Mouse (Mus musculus): ENCODE results near the gene Mpzl3.

Mpzl3 gene

GRCm38 (mm10) chr9:45046973-45047372 lies 8.0 kb upstream of the Mpzl3 start:
- no peak for DNase-seq

GRCm38 (mm10) chr9:45048511-45048910 lies 6.5 kb upstream of the Mpzl3 start:
- DNase-seq = peak; percentile 44

GRCm38 (mm10) chr9:45049731-45050130 lies 5.3 kb upstream of the Mpzl3 start:
- DNase-seq = no peak

GRCm38 (mm10) chr9:45050301-45050700 lies 4.7 kb upstream of the Mpzl3 start:
- DNase-seq = no peak

GRCm38 (mm10) chr9:45058304-45058940 lies 3.4 kb downstream of the Mpzl3 start:
- DNase-seq = no peak

- no peak for DNase-seq
Observed at GRCm38 (mm10) chr9:45060151-45060550, 5.2 kb downstream of the Mpzl3 start.

GRCm38 (mm10) chr9:45062677-45063076 lies 7.7 kb downstream of the Mpzl3 start:
- DNase-seq = no peak

GRCm38 (mm10) chr9:45064421-45064820 lies 9.4 kb downstream of the Mpzl3 start:
- DNase-seq = no peak

- no peak for DNase-seq
Observed at GRCm38 (mm10) chr9:45066735-45067134, 11.7 kb downstream of the Mpzl3 start.

- DNase-seq = no peak
Observed at GRCm38 (mm10) chr9:45071800-45072199, 16.8 kb downstream of the Mpzl3 start.

GRCm38 (mm10) chr9:45077859-45078258 lies 22.9 kb downstream of the Mpzl3 start:
- DNase-seq = no peak

- no peak for DNase-seq
Observed at GRCm38 (mm10) chr9:45079011-45079410, 24.0 kb downstream of the Mpzl3 start, which contains the start of gene Jaml. TSS of gene Jaml (plus strand) at chr9:45079183.

- no peak for DNase-seq
Observed at GRCm38 (mm10) chr9:45083132-45083531, 28.1 kb downstream of the Mpzl3 start.

- no peak for DNase-seq
Observed at GRCm38 (mm10) chr9:45084556-45084955, 29.6 kb downstream of the Mpzl3 start.

- DNase-seq = no peak
Observed at GRCm38 (mm10) chr9:45085741-45086690, 31.0 kb downstream of the Mpzl3 start.

- no peak for DNase-seq
Observed at GRCm38 (mm10) chr9:45088040-45088439, 33.1 kb downstream of the Mpzl3 start.

- DNase-seq = no peak
Observed at GRCm38 (mm10) chr9:45090811-45091210, 35.8 kb downstream of the Mpzl3 start.

- DNase-seq = peak; percentile 14
Observed at GRCm38 (mm10) chr9:45092641-45093040, 37.7 kb downstream of the Mpzl3 start.

GRCm38 (mm10) chr9:45095149-45095937 lies 40.4 kb downstream of the Mpzl3 start:
- DNase-seq = no peak

- no peak for DNase-seq
Observed at GRCm38 (mm10) chr9:45097877-45098276, 42.9 kb downstream of the Mpzl3 start.

GRCm38 (mm10) chr9:45098426-45098825 lies 43.4 kb downstream of the Mpzl3 start:
- no peak for DNase-seq

- no peak for DNase-seq
Observed at GRCm38 (mm10) chr9:45102528-45102927, 47.5 kb downstream of the Mpzl3 start.

Measured in kidney, postnatal 14 days (tissue).